19 mouse cellular contexts compared by ENCODE assay signal in the genomic region with DNA sequence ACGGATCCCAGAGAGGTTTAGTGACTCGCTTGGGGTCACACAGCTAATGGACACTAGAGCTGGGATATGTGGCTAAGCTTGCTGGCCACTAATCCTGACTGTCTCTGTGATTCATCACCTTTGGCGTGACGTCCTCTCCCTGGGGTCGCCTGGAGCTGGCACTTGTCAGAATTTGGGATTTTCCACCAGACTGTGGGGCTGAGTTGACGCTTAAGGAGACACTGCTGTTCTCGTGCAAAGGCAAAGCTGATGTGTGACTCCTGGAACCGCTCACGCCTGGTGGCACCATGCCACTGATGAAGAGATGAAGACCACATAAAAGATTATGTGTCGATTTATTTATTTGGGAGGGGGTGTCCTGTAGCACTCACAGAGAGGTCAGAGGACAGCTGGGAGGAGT. TPM values are rescaled to one million over a fixed set of nuclear protein-coding genes. Genes with fewer than 3 reads are reported as not detected.
DNase-seq lines count a peak whose midpoint lies in the region.
"Had no signal": no experiment of that assay in that cellular context is flagged by ENCODE, and none has a peak within 500 bp of the region (broad histone marks: within the 10 kb centered on the region; RNA-seq: fewer than 3 reads in every experiment).

No protein-coding gene starts in this region.

- peak; percentile 18 for DNase-seq in cerebellum, adult 9-10 months
- no peak for DNase-seq in cerebellum, postnatal 25 days
- peak; percentile 31 for DNase-seq in lung, postnatal 10 days
- DNase-seq in lung, postnatal 25 days (ENCODE audit: low spot score): no peak
- DNase-seq in embryonic facial prominence, embryonic 10.5 days (ENCODE audit: low spot score): no peak
- no peak for DNase-seq in adrenal gland, postnatal 4 days (ENCODE audit: low spot score in 2 of 2)
- no peak for DNase-seq in adrenal gland, adult 18-20 months (ENCODE audit: low spot score in 2 of 2)
- DNase-seq: adrenal gland, postnatal 10 days; heart, postnatal 4 days; layer of hippocampus, adult 9-11 months had no signal

- peaks cover 22% of the 10 kb centered on the region for H3K4me1 ChIP-seq in embryonic facial prominence, embryonic 10.5 days

- 82% methylated on average over 10 of the region's 10 CpGs for WGBS in embryonic facial prominence, embryonic 10.5 days

- no peaks in the 10 kb centered on the region for H3K36me3 ChIP-seq in embryonic facial prominence, embryonic 10.5 days (replicated peaks)
- H3K36me3 ChIP-seq: embryonic facial prominence, embryonic 15.5 days; forebrain, embryonic 15.5 days; G1E; liver, embryonic 13.5 days; midbrain, embryonic 12.5 days had no signal

- H3K4me3 ChIP-seq in embryonic facial prominence, embryonic 10.5 days: no peak overlapping the region
- H3K4me3 ChIP-seq: embryonic facial prominence, embryonic 15.5 days; forebrain, embryonic 15.5 days; left cerebral cortex, adult 2 months; liver, embryonic 13.5 days; midbrain, embryonic 12.5 days had no signal

- H3K9me3 ChIP-seq in embryonic facial prominence, embryonic 10.5 days: no peaks in the 10 kb centered on the region
- H3K9me3 ChIP-seq: embryonic facial prominence, embryonic 15.5 days; forebrain, embryonic 15.5 days; G1E; liver, embryonic 13.5 days; midbrain, embryonic 12.5 days had no signal

- no peaks in the 10 kb centered on the region for H3K27me3 ChIP-seq in embryonic facial prominence, embryonic 10.5 days (replicated peaks; ENCODE audit: low read depth, poor library complexity, severe bottlenecking)
- H3K27me3 ChIP-seq: embryonic facial prominence, embryonic 15.5 days; forebrain, embryonic 15.5 days; liver, embryonic 13.5 days; midbrain, embryonic 12.5 days had no signal

- peak overlapping the region; percentile 27; the same call in 1 of the 2 replicates for H3K27ac ChIP-seq in embryonic facial prominence, embryonic 10.5 days (replicated peaks)
- H3K27ac ChIP-seq: embryonic facial prominence, embryonic 15.5 days; forebrain, embryonic 15.5 days; hindbrain, embryonic 14.5 days; kidney, postnatal 0 days; left cerebral cortex, adult 2 months; liver, embryonic 13.5 days; midbrain, embryonic 12.5 days; stomach, postnatal 0 days had no signal

RNA-seq across cellular contexts. Expression of a gene that starts 14.2 kb away (rescaled TPM):
- 0.15 TPM in 1 of 2 replicates, not detected in the other for polyA plus RNA-seq in embryonic facial prominence, embryonic 10.5 days (2016; fragmentation: Nextera tagmentation; extraction: Ambion mirVana)
- total RNA-seq in adrenal gland, postnatal 4 days (2021): 1 to 10 TPM; 2.7 TPM
- total RNA-seq in adrenal gland, adult 18-20 months (2021): 1 to 10 TPM in 1 of 2 experiments, under 1 TPM in 1; 0.73 to 1.5 TPM
- polyA plus RNA-seq: G1E had no signal

RNA-seq across cellular contexts. Expression of a gene that starts 54.4 kb away (rescaled TPM):
- polyA plus RNA-seq in embryonic facial prominence, embryonic 10.5 days (2016; fragmentation: Nextera tagmentation; extraction: Ambion mirVana): 66.0 and 66.5 TPM in 2 replicates
- 10 to 100 TPM in 1 of 2 experiments, 1 to 10 TPM in 1; 8.0 to 15.4 TPM for total RNA-seq in adrenal gland, postnatal 4 days (2021)
- total RNA-seq in adrenal gland, adult 18-20 months (2021): 1 to 10 TPM; 4.2 to 5.8 TPM
- polyA plus RNA-seq: G1E had no signal

Comparison
In these comparisons a context has a peak if more than half of its experiments do, and no peak if none do; other contexts are left out.
1. DNase-seq: peak in cerebellum, adult 9-10 months (single experiment) and lung, postnatal 10 days (single experiment); none in cerebellum, postnatal 25 days (0 of 2), lung, postnatal 25 days (single experiment), embryonic facial prominence, embryonic 10.5 days (single experiment), adrenal gland, postnatal 4 days (0 of 2) and adrenal gland, adult 18-20 months (0 of 2).